Mouse (Mus musculus) heart, embryonic 13.5 days (tissue): ENCODE data around the gene Rgs2. TPM values are rescaled to one million over a fixed set of nuclear protein-coding genes. Genes with fewer than 3 reads are reported as not detected.

Source experiments
- ATAC-seq: fragments of 200-750 bp; cut with Nextera tagmentation; 2 replicates; pipeline ENCODE4 v1.8.0; 2017; ENCODE audit warnings: moderate TSS enrichment; ENCODE audit not compliant: insufficient number of reproducible peaks, low FRiP score, low TSS enrichment; ENCODE audit errors: extremely low read depth
- H3K27ac ChIP-seq: fragments of 300-500 bp; sonication (generic); replicated peaks from 2 replicates; pipeline ENCODE4 v1.5.1; 2015; ENCODE audit warnings: moderate library complexity, mild to moderate bottlenecking, inconsistent platforms
- H3K27me3 ChIP-seq: fragments of 300-500 bp; sonication (generic); replicated peaks from 2 replicates; pipeline ENCODE4 v1.6.1; 2015; ENCODE audit warnings: mild to moderate bottlenecking, inconsistent platforms
- H3K36me3 ChIP-seq: fragments of 300-500 bp; sonication (generic); 2 replicates; pipeline ENCODE4 v1.6.1; 2015; ENCODE audit warnings: mild to moderate bottlenecking, inconsistent platforms
- H3K4me1 ChIP-seq: fragments of 300-500 bp; sonication (generic); 2 replicates; pipeline ENCODE4 v1.6.1; 2015; ENCODE audit warnings: inconsistent platforms
- H3K4me2 ChIP-seq: fragments of 300-500 bp; sonication (generic); 2 replicates; pipeline ENCODE4 v1.6.1; 2015; ENCODE audit warnings: inconsistent platforms, mild to moderate bottlenecking, moderate library complexity
- H3K4me3 ChIP-seq: fragments of 300-500 bp; sonication (generic); 2 replicates; pipeline ENCODE4 v1.5.1; 2015; ENCODE audit warnings: moderate library complexity, mild to moderate bottlenecking, inconsistent platforms
- H3K9ac ChIP-seq: fragments of 300-500 bp; sonication (generic); 2 replicates; pipeline ENCODE4 v1.6.1; 2015; ENCODE audit warnings: inconsistent platforms, mild to moderate bottlenecking, moderate library complexity
- H3K9me3 ChIP-seq: fragments of 300-500 bp; sonication (generic); 2 replicates; pipeline ENCODE4 v1.6.1; 2016; ENCODE audit warnings: inconsistent platforms
- WGBS: fragments of 180-500 bp; shearing (Covaris S2); methylation state at CpG from one replicate; pipeline ENCODE4 v1.1.7; 2015; ENCODE audit warnings: mixed read lengths; 5-methylcytosine and 5-hydroxymethylcytosine counted together
- polyA plus RNA-seq: library from polyadenylated mRNA; unstranded; fragments of >200 nt; fragmentation: Nextera tagmentation; extraction: Ambion mirVana; gene quantifications from 2 replicates; pipeline ENCODE4 v1.2.1, GENCODE M21; 2015

Gene Rgs2
- polyA plus RNA-seq, 1 experiment from 2014 or later = 18.8 TPM

GRCm38 (mm10) chr1:143982765-143983312, 21.1 kb downstream of the Rgs2 start:
- no peak overlapping the region for H3K4me2 ChIP-seq
- no peaks in the 10 kb centered on the region for H3K27me3 ChIP-seq
- no peaks in the 10 kb centered on the region for H3K4me1 ChIP-seq
- H3K9me3 ChIP-seq = no peaks in the 10 kb centered on the region
- 12% methylated on average over 3 of the region's 3 CpGs for WGBS
- H3K27ac ChIP-seq = no peak overlapping the region
- no peak for ATAC-seq
- no peak overlapping the region for H3K4me3 ChIP-seq
- no peaks in the 10 kb centered on the region for H3K36me3 ChIP-seq
- no peak overlapping the region for H3K9ac ChIP-seq

GRCm38 (mm10) chr1:143982085-143982764, 21.7 kb downstream of the Rgs2 start:
- Histone ChIP-seq H3K27ac (no peak overlapping the region), H3K36me3 (no peaks in the 10 kb centered on the region), H3K27me3 (no peaks in the 10 kb centered on the region), H3K9me3 (no peaks in the 10 kb centered on the region), H3K4me3 (no peak overlapping the region), H3K9ac (no peak overlapping the region), H3K4me2 (no peak overlapping the region), H3K4me1 (no peaks in the 10 kb centered on the region)
- no peak for ATAC-seq
- WGBS = 29% methylated on average over 2 of the region's 2 CpGs

DNA sequence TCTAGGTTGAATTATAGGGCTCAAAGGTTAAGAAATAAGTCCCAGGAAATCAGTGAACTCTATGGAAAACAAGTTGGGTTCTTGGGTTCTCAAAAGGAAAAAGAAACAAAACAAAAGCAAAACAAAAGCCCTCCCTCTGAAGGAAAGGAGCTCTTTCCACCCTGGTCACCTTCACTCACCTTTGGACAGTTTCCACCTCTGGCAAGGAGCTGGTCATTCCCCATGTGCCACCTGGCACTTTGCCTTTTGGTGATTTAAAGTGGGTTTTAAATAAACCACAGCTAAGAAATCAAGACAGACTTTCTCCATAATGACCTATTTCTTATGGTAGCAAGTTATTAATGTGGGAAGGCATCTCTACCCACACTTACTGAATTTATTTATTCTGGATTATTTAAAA, 23.1 kb downstream of the Rgs2 start:
- H3K9ac ChIP-seq = no peak overlapping the region
- H3K27ac ChIP-seq = no peak overlapping the region
- H3K4me2 ChIP-seq = no peak overlapping the region
- no peaks in the 10 kb centered on the region for H3K9me3 ChIP-seq
- H3K36me3 ChIP-seq = no peaks in the 10 kb centered on the region
- no peak for ATAC-seq
- H3K4me1 ChIP-seq = no peaks in the 10 kb centered on the region
- H3K27me3 ChIP-seq = no peaks in the 10 kb centered on the region
- H3K4me3 ChIP-seq = no peak overlapping the region

DNA sequence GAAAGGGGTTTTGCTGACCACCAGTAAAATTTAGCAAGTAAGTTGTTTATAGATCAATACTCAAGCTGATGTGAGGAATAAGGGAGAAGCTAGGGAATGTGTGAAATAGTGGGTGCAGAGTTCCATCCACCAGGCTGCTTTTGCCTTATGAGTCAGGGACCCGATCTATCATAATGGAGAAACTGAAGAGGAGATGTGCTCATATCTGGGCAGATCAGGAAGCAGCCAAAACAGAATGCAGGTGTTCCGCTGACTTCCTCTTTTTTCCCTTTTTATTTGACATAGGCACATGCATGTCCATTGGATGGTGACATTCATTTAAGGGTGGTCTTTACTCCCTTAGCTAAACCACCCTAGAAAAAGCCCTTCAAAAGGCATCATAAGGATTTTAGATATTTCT, 29.3 kb downstream of the Rgs2 start:
- ATAC-seq = no peak
- no peak overlapping the region for H3K4me3 ChIP-seq
- 85% methylated on average over 2 of the region's 2 CpGs for WGBS

DNA sequence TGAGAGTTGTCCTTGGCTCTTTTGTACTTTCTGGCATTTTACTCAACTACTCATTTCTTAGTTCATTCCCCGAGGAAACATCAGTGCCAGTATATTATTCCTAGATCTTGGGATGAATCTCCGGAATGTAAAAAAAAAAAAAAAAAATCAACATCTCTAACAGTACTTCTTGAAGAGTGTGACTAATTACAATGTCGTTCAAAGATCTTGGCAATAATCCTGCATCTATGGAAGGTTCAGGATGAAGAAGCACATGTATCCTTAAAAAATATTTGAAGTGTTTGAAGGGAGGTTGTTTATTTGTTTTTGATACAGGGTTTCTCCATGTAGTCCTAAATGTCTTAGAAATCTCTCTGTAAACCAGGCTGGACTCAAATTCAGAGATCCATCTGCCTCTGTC, 41.7 kb downstream of the Rgs2 start:
- Histone ChIP-seq H3K9me3 (no peaks in the 10 kb centered on the region), H3K4me3 (no peak overlapping the region), H3K27me3 (no peaks in the 10 kb centered on the region), H3K9ac (no peak overlapping the region), H3K27ac (no peak overlapping the region), H3K4me1 (no peaks in the 10 kb centered on the region), H3K36me3 (no peaks in the 10 kb centered on the region), H3K4me2 (no peak overlapping the region)
- ATAC-seq = no peak
- 70% methylated on average over 3 of the region's 3 CpGs for WGBS

More for the DNA sequence above, 29.3 kb downstream of the Rgs2 start:
- H3K9me3 ChIP-seq = no peaks in the 10 kb centered on the region
- H3K4me2 ChIP-seq = no peak overlapping the region
- H3K27me3 ChIP-seq = no peaks in the 10 kb centered on the region
- no peak overlapping the region for H3K9ac ChIP-seq
- no peaks in the 10 kb centered on the region for H3K36me3 ChIP-seq
- no peaks in the 10 kb centered on the region for H3K4me1 ChIP-seq
- H3K27ac ChIP-seq = no peak overlapping the region

- no peaks in the 10 kb centered on the region for H3K36me3 ChIP-seq
- H3K9me3 ChIP-seq = no peaks in the 10 kb centered on the region
- no peak overlapping the region for H3K4me3 ChIP-seq
- no peak overlapping the region for H3K27ac ChIP-seq
- WGBS = 64% methylated on average over 2 of the region's 2 CpGs
- H3K9ac ChIP-seq = no peak overlapping the region
- H3K4me2 ChIP-seq = no peak overlapping the region
- no peak for ATAC-seq
- no peaks in the 10 kb centered on the region for H3K4me1 ChIP-seq
- H3K27me3 ChIP-seq = no peaks in the 10 kb centered on the region
These were observed 43.6 kb downstream of the Rgs2 start for GRCm38 (mm10) chr1:143960340-143960739.

GRCm38 (mm10) chr1:143956090-143956489, 47.9 kb downstream of the Rgs2 start:
- H3K9me3 ChIP-seq = no peaks in the 10 kb centered on the region
- H3K27me3 ChIP-seq = no peaks in the 10 kb centered on the region
- H3K4me3 ChIP-seq = no peak overlapping the region
- H3K9ac ChIP-seq = no peak overlapping the region
- WGBS = 66% methylated on average over 1 of the region's 1 CpGs
- H3K4me2 ChIP-seq = no peak overlapping the region
- H3K4me1 ChIP-seq = no peaks in the 10 kb centered on the region
- no peaks in the 10 kb centered on the region for H3K36me3 ChIP-seq
- H3K27ac ChIP-seq = no peak overlapping the region
- no peak for ATAC-seq

GRCm38 (mm10) chr1:143952841-143953240, 51.1 kb downstream of the Rgs2 start:
- Histone ChIP-seq H3K4me2 (no peak overlapping the region), H3K27me3 (no peaks in the 10 kb centered on the region), H3K36me3 (no peaks in the 10 kb centered on the region), H3K9me3 (no peaks in the 10 kb centered on the region), H3K4me1 (no peaks in the 10 kb centered on the region), H3K27ac (no peak overlapping the region), H3K4me3 (no peak overlapping the region), H3K9ac (no peak overlapping the region)
- 67% methylated on average over 2 of the region's 2 CpGs for WGBS
- ATAC-seq = no peak

Other genes with a start within 250 kb of the Rgs2 start
- gene Trove2, start 227.1 kb downstream of the Rgs2 start, polyA plus RNA-seq = 12.2 and 14.4 TPM in 2 replicates
- 59.0 and 73.4 TPM in 2 replicates for gene Uchl5, start 226.9 kb downstream of the Rgs2 start, polyA plus RNA-seq
- gene Rgs13, start 173.2 kb upstream of the Rgs2 start, polyA plus RNA-seq = not detected in 2 replicates
- gene Rgs1, start 245.1 kb upstream of the Rgs2 start, polyA plus RNA-seq = 0.13 TPM in 1 of 2 replicates, not detected in the other